Mouse (Mus musculus) frontal cortex, postnatal 10 days (tissue): ENCODE measurements around the gene Gpr4.

Experiments
- DNase-seq, 2 experiments: peaks; one replicate each; pipeline ENCODE4 v3.0.0; 2022; ENCODE audit warnings: low spot score in 2 of 2, mixed read lengths in 1 of 2

Gpr4 gene

GRCm38 (mm10) chr7:19265928-19266822 lies 53.8 kb downstream of the Gpr4 start:
- no peak for DNase-seq

DNA sequence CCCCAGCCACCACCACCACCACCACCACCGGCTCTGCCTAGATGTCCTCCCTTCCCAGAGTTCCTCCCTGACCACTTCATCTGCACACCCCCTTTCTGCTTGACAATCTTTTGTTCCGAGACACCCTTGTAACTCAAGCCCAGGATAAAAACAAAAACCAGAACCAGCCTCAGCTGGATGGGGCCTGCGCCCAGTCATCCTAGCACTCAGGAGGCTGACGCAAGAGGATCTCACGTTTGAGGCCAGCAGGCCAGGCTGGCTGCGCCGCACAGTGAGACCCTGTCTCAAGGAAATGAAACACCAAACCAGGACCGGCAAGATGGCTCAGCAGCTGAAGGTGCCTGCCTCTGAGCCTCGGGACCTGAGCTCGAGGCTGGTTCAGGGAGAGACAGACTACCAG lies 54.7 kb downstream of the Gpr4 start:
- DNase-seq, result no peak

GRCm38 (mm10) chr7:19268993-19269681 lies 56.8 kb downstream of the Gpr4 start:
- no peak for DNase-seq

DNA sequence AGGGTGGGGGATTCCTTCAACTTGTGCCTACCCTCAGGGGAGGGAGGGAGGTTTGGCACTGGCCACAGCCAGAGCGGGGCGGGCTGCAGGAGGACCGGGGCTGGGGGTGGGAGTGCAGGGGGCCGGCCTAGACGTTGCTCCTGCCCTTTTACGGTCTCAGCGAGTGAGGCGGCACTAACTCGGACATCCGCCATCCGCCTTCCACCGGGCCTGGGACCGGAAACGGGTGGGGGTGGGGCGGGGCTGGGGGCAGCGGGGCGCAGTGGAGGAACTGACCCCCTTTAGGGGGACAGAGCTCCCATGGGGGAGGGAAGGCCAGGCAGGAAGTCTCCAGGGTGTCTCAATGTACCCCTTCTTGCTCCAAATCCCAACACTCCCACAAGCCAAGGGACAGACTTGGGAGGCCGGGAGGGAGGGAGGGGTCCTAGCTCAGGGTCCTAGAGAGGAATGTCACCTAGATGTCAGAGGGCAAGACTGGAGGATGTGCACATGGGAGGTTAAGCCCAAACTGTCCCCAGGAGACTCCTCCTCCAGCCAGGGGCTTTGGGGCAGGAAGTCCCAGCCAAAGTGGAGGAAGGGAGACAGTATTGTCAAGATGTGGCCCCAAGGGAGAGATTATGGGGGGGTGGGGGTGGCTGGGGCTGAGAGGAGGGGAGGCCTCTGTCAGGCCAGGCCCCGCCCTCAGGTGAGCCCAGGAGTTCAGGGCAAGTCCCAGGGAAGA lies 57.5 kb downstream of the Gpr4 start:
- peak in 1 of 2 experiments; percentile 32 for DNase-seq

- no peak for DNase-seq
Observed at GRCm38 (mm10) chr7:19270509-19271237, 58.3 kb downstream of the Gpr4 start.

DNA sequence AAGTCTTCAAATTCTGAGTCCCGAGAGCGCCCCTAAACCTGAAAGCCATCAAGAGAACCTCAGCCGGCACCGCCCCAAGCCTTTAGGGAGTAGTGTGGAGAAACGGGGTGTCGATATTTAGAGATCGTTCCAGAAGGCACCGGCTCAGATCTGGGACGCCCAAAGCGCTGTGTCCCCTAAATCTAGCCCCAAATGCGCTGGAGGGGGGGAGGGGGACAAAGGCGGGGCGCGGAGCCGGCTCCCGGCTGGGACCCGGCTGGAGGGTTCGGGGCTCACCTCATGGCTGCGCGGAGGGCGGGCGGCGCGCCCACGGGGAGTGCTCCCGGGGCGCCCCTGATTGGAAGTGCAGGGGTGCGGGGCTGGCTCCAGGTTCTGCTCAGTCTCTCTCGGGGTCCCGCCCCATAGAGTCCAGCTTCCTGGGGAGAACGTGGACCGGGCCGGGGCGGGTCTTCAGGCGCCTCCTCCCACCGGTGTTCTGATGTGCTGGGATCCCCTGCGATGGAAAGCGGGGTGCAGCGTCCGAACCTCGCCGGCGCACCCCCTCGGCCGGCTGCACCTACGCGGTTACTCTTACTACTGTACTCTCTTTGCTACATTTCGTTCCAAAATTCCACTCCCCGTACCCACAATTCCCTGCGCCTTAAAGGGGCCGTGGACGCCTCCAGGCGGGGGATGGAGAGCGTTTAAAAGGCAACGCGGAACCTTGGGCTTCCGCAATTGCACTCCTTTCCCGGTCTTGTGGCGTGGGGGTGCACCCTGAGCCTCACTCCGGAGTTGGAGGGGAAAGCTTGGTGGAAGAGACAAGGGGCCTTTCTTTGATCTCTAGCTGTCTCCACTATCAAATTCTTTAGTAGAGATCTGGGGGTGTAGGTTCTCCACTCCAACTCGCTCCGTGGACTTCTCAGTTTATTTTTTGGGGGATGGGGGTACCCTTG lies 59.2 kb downstream of the Gpr4 start, which contains the start of gene Vasp:
Gene Vasp, minus strand, starts transcription at position 580 of the 935 bp plus-strand sequence.
- peak; percentile 60 to 80 for DNase-seq

DNA sequence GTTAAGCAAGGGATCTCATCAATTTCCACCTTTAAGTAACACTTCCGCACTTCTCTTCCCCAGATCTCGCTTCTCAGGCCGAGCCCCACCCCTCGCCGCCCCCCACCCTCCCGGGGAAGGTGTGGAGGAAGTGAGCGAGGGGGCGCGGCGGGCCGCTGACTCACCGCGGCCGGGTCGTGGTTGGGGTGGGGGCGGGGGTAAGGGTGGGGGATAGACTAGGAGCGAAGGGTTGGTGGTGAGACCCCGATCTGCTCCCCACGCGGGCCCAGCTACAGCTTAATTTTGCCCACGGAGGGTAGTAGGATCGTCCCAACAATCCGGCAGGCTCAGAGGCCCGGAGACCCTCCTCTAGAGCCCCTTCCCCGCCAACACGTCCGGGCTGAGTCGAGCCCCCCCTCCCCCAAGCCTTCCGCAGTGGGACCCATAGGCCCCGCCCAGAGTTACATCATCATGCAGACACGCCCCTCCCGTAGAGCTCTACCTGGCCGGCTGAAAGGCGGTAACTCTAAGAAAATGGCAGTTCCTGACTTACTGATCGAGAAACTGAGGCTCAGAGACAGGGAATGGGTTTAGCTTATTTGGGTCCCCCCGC lies 59.9 kb downstream of the Gpr4 start:
- DNase-seq, result peak in 1 of 2 experiments; percentile 48
